Mouse (Mus musculus) ES-Bruce4 (cell line): ENCODE results near the gene Ndrg3.

Experiments
- CTCF ChIP-seq: IDR thresholded peaks from one replicate; pipeline ENCODE4 v1.8.1; 2011; ENCODE audit warnings: low read depth, low read length
- EP300 ChIP-seq: IDR thresholded peaks from 2 replicates; pipeline ENCODE4 v1.6.1; 2011; ENCODE audit warnings: low read depth, low read length; ENCODE audit not compliant: insufficient read depth
- POLR2A ChIP-seq: IDR thresholded peaks from one replicate; pipeline ENCODE4 v1.8.1; 2011; ENCODE audit warnings: low read length; ENCODE audit not compliant: insufficient read depth

- TF ChIP-seq CTCF (no peak), POLR2A (no peak), EP300 (no peak)
These were observed 35.5 kb downstream of the Ndrg3 start for GRCm38 (mm10) chr2:156956306-156956705.
